Mouse (Mus musculus) liver, postnatal 0 days (tissue): ENCODE results near the gene Med6.
"Not testable (repeated sequence)": the region's sequence is repeated elsewhere in the genome, so short reads cannot be mapped to it uniquely, and the experiment has no call there.

Experiments used
- CTCF ChIP-seq: sonication (generic); IDR thresholded peaks from 2 replicates; pipeline ENCODE4 v1.5.1; 2016; ENCODE audit warnings: antibody characterized with exemption, low read depth
- EP300 ChIP-seq: IDR thresholded peaks from 2 replicates; pipeline ENCODE4 v1.6.1; 2016; ENCODE audit warnings: antibody characterized with exemption, low read depth, mild to moderate bottlenecking

DNA sequence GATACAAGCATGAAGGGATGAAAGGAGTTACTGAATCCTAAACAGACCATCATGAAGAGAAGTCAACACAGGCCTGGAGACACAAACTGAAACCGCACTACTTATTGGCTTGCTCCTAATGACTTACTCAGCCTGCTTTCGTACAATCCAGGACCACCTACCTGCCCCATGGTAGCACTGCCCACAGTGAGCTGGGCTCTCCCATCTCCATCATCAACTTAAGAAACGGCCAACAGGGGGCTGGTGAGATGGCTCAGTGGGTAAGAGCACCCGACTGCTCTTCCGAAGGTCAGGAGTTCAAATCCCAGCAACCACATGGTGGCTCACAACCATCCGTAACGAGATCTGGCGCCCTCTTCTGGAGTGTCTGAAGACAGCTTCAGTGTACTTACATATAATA, 64.2 kb downstream of the Med6 start:
- 0 out of 2 replicates have a peak, but pooled peaks have one; percentile 16 for TF ChIP-seq CTCF
- TF ChIP-seq EP300: not testable (repeated sequence)
